Mouse (Mus musculus) intestine, postnatal 0 days (tissue): Measurements from ENCODE around the gene Ociad1. TPM values are rescaled to one million over a fixed set of nuclear protein-coding genes. Genes with fewer than 3 reads are reported as not detected.
"Not testable (repeated sequence)": the region's sequence is repeated elsewhere in the genome, so short reads cannot be mapped to it uniquely, and the experiment has no call there.

Experiments
- ATAC-seq: fragments of 200-750 bp; cut with Nextera tagmentation; 2 replicates; pipeline ENCODE4 v1.8.0; 2017; ENCODE audit warnings: mild to moderate bottlenecking, moderate TSS enrichment, moderate library complexity
- H3K27ac ChIP-seq: fragments of 300-500 bp; sonication (generic); 2 replicates; pipeline ENCODE4 v1.5.1; 2014; ENCODE audit warnings: mild to moderate bottlenecking, low read depth, low read length, moderate library complexity
- H3K27me3 ChIP-seq: fragments of 300-500 bp; sonication (generic); replicated peaks from 2 replicates; pipeline ENCODE4 v1.6.1; 2014; ENCODE audit warnings: low read length, mixed read lengths; ENCODE audit not compliant: control insufficient read depth, insufficient read depth
- H3K36me3 ChIP-seq: fragments of 300-500 bp; sonication (generic); 2 replicates; pipeline ENCODE4 v1.6.1; 2014; ENCODE audit warnings: mild to moderate bottlenecking, moderate library complexity; ENCODE audit not compliant: control insufficient read depth, insufficient read depth
- H3K4me1 ChIP-seq: fragments of 300-500 bp; sonication (generic); replicated peaks from 2 replicates; pipeline ENCODE4 v1.6.1; 2014; ENCODE audit warnings: antibody characterized with exemption, low read length, mixed read lengths; ENCODE audit not compliant: control insufficient read depth, insufficient read depth
- H3K4me2 ChIP-seq: fragments of 300-500 bp; sonication (generic); replicated peaks from 2 replicates; pipeline ENCODE4 v1.6.1; 2014; ENCODE audit warnings: low read depth, mild to moderate bottlenecking, moderate library complexity
- H3K4me3 ChIP-seq: fragments of 300-500 bp; sonication (generic); 2 replicates; pipeline ENCODE4 v1.5.1; 2014; ENCODE audit warnings: low read depth, low read length
- H3K9ac ChIP-seq: fragments of 300-500 bp; sonication (generic); 2 replicates; pipeline ENCODE4 v1.6.1; 2014; ENCODE audit warnings: mild to moderate bottlenecking, low read depth, low read length
- H3K9me3 ChIP-seq: fragments of 300-500 bp; sonication (generic); 2 replicates; pipeline ENCODE4 v1.6.1; 2016; ENCODE audit warnings: mixed run types; ENCODE audit not compliant: control insufficient read depth
- CTCF ChIP-seq: sonication (generic); IDR thresholded peaks from 2 replicates; pipeline ENCODE4 v1.5.1; 2016; ENCODE audit warnings: low read depth, mild to moderate bottlenecking, control low read depth, antibody characterized with exemption, moderate library complexity
- WGBS: fragments of 180-500 bp; shearing (Covaris S2); extraction: QIAGEN DNeasy Blood & Tissue Kit; methylation state at CpG from one replicate; pipeline ENCODE4 v1.1.7; 2014; 5-methylcytosine and 5-hydroxymethylcytosine counted together
- polyA plus RNA-seq: library from polyadenylated mRNA; unstranded; fragments of >200 nt; fragmentation: Nextera tagmentation; extraction: Ambion mirVana; gene quantifications from 2 replicates; pipeline ENCODE4 v1.2.1, GENCODE M21; 2015

The Ociad1 gene
- polyA plus RNA-seq, 1 experiment from 2014 or later: 156 TPM

DNA sequence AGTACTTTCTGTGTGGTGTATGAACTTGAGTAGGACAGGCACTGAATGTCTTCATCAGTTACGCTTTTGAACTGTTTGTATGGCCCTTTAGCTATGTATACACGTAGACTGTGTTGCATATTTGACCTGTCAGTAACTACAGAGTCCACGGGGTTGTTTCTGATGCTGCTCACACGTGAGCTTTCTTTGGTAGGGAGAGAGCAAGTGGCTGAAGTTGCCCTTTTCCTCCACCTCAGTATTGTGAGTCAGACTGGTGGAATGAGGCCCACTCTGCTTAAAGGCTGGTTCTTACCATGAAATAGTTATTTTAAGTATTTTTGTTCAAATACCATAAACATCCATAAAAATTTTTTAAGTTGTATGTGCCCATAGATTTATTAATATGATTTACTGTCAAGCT lies 16.9 kb downstream of the Ociad1 start:
- Histone ChIP-seq H3K9ac (no peak overlapping the region), H3K4me1 (no peaks in the 10 kb centered on the region), H3K9me3 (no peaks in the 10 kb centered on the region), H3K36me3 (peaks cover 71% of the 10 kb centered on the region), H3K4me3 (no peak overlapping the region), H3K27ac (0 out of 2 replicates have a peak overlapping the region, but pooled peaks have one; percentile 4), H3K4me2 (no peak overlapping the region), H3K27me3 (no peaks in the 10 kb centered on the region)
- ATAC-seq: peak; percentile 23; the same call in 1 of the 2 replicates
- WGBS: 77% methylated on average over 4 of the region's 4 CpGs
- no peak for TF ChIP-seq CTCF

DNA sequence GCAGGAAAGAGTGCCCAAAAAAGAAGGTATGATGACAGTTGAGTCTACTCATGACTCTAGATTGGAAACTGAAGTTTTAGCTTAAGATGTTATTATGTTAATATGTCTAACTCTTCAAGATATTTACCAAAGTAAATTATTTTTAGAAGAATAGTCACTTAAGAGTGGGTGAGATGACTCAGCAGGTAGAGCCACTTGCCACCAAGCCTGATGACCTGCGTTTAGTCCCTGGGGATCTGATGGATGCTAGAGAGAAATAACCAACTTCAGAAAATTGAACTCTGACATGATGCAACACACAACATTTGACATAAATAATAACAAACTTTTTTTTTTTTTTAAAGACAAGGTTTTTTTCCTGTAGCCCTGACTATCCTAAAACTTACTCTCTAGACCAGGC lies 17.8 kb downstream of the Ociad1 start:
- no peak for TF ChIP-seq CTCF
- WGBS: 92% methylated on average over 1 of the region's 1 CpGs
- no peak for ATAC-seq
- peaks cover 70% of the 10 kb centered on the region for H3K36me3 ChIP-seq
- H3K4me3 ChIP-seq: no peak overlapping the region
- no peaks in the 10 kb centered on the region for H3K4me1 ChIP-seq
- no peaks in the 10 kb centered on the region for H3K9me3 ChIP-seq
- H3K27me3 ChIP-seq: no peaks in the 10 kb centered on the region
- no peak overlapping the region for H3K4me2 ChIP-seq
- H3K9ac ChIP-seq: no peak overlapping the region
- H3K27ac ChIP-seq: 0 out of 2 replicates have a peak overlapping the region, but pooled peaks have one; percentile 35

DNA sequence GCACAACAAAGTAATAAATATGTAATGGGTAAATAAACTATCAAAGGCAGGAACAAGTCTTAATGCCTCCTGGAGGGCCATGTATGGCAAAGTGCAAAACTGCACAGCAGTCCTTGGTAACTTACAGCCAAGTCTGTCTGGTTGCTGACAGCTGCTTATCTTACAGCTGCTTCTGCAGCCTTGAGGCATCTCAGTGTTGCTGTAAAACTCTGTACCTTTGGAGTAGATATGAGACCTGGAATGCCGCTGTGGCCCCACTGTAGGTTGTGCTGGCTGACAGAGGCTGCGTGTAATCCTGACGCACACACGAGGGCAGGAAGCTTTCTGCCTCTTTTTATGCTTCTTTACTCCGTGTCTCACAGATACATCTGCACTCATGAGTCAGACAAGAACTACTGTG lies 18.9 kb downstream of the Ociad1 start:
- no peaks in the 10 kb centered on the region for H3K27me3 ChIP-seq
- peak overlapping the region; percentile 0; the same call in 1 of the 2 replicates for H3K27ac ChIP-seq
- H3K4me3 ChIP-seq: no peak overlapping the region
- no peaks in the 10 kb centered on the region for H3K4me1 ChIP-seq
- H3K9me3 ChIP-seq: no peaks in the 10 kb centered on the region
- no peak overlapping the region for H3K9ac ChIP-seq
- peak; percentile 91 for ATAC-seq
- H3K36me3 ChIP-seq: peaks cover 68% of the 10 kb centered on the region
- H3K4me2 ChIP-seq: no peak overlapping the region
- TF ChIP-seq CTCF: no peak
- WGBS: 52% methylated on average over 5 of the region's 5 CpGs

DNA sequence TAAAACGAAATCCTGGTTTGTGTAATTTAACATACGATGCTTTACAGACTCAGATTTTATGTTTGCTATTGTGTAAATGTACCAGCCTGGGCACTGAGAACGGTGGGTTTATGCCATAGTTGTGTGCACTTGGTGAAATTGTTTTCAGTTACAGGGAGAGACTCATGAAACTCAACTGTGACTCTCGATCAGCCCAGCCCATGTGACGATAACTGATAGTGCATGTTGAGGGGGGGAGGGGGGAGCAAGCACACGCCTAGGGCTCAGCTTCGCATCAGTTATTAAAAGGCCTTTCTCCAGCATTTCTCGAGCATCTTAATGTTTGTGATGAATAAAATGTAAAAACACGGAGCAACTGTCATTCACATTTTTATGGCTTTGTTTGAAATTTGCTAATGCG lies 21.0 kb downstream of the Ociad1 start:
- no peak for ATAC-seq

DNA sequence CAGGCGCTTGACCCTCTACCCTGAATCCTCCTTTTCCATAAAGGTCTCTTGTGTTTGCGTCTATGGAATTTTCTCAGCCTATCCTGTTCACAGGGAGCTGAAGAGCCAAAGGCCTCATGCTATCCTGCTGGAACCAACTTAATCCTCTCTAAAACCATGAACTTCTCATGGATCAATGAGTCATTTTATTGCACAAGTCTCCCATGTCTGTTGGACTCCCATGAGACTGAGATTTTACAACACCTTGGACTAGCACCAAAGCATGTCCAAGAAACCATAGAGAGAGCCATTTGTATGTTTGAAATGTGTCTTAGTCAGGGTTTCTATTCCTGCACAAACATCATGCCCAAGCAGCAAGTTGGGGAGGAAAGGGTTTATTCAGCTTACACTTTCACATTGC lies 22.1 kb downstream of the Ociad1 start:
- no peak overlapping the region for H3K27ac ChIP-seq
- H3K4me2 ChIP-seq: no peak overlapping the region
- no peak overlapping the region for H3K4me3 ChIP-seq
- ATAC-seq: 0 out of 2 replicates have a peak, but pooled peaks have one; percentile 15
- H3K9me3 ChIP-seq: no peaks in the 10 kb centered on the region
- no peak for TF ChIP-seq CTCF
- 93% methylated on average over 2 of the region's 2 CpGs for WGBS
- no peaks in the 10 kb centered on the region for H3K27me3 ChIP-seq
- no peak overlapping the region for H3K9ac ChIP-seq
- no peaks in the 10 kb centered on the region for H3K4me1 ChIP-seq
- H3K36me3 ChIP-seq: peaks cover 52% of the 10 kb centered on the region

More for the DNA sequence above, 21.0 kb downstream of the Ociad1 start:
- Histone ChIP-seq H3K9me3 (no peaks in the 10 kb centered on the region), H3K27me3 (no peaks in the 10 kb centered on the region), H3K36me3 (peaks cover 56% of the 10 kb centered on the region), H3K4me1 (no peaks in the 10 kb centered on the region), H3K4me2 (no peak overlapping the region), H3K4me3 (no peak overlapping the region), H3K9ac (no peak overlapping the region), H3K27ac (no peak overlapping the region)
- 83% methylated on average over 10 of the region's 10 CpGs for WGBS
- TF ChIP-seq CTCF: no peak

DNA sequence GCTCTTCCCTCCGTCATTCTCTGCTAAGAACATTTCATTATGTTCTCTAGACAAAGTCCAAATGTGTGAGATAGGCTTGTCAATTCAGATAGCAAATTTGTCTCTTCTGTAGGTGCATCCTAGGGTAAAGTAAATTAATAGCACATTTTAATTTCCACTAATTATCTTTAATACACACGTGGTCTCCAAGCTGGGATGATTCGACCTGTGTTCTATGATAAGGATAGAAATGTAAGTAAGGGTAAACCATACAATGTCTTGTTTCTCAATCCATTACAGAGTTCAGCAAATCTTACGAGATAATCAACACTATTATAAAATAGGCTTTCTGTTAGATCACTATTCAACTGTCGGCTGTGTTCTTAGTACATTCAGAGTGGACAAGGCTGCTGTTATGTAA lies 26.7 kb downstream of the Ociad1 start:
- Histone ChIP-seq H3K27ac (no peak overlapping the region), H3K4me1 (no peaks in the 10 kb centered on the region), H3K36me3 (peaks cover 19% of the 10 kb centered on the region), H3K4me3 (no peak overlapping the region), H3K27me3 (no peaks in the 10 kb centered on the region), H3K9ac (no peak overlapping the region), H3K9me3 (no peaks in the 10 kb centered on the region), H3K4me2 (no peak overlapping the region)
- ATAC-seq: no peak
- TF ChIP-seq CTCF: no peak
- 69% methylated on average over 5 of the region's 5 CpGs for WGBS

DNA sequence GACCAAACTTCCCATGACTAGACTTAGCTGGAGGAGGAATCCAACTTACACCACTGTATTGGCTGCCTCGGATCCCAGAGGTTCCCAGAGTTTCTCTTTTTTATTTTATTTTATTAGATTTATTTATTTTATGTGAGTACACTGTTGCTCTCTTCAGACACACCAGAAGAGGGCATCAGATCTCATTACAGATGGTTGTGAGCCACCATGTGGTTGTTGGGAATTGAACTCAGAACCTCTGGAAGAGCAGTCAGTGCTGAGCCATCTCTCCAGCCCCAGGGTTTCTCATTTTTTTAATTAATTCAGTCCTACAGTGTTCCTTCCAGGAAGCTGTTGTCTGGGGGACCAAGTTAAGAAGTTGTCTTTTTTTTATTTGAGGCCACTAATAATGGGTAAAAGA lies 30.1 kb downstream of the Ociad1 start:
- H3K4me2 ChIP-seq, H3K27me3 ChIP-seq, H3K9ac ChIP-seq, H3K9me3 ChIP-seq, H3K27ac ChIP-seq, ATAC-seq, H3K4me3 ChIP-seq, H3K4me1 ChIP-seq: not testable (repeated sequence)
- peaks cover 15% of the 10 kb centered on the region; the same call in 1 of the 2 replicates for H3K36me3 ChIP-seq
- 93% methylated on average over 1 of the region's 1 CpGs for WGBS
